Mouse (Mus musculus): ENCODE data around the gene Fam149b.
"Not testable (repeated sequence)": the region's sequence is repeated elsewhere in the genome, so short reads cannot be mapped to it uniquely, and the experiment has no call there.

Fam149b gene

GRCm38 (mm10) chr14:20347991-20348541 is at the start of gene Fam149b, which contains the start of gene Ecd:
TSS of gene Fam149b (plus strand) at chr14:20348162.
TSS of gene Ecd (minus strand) at chr14:20348121.
- DNase-seq: peak; percentile 96

DNA sequence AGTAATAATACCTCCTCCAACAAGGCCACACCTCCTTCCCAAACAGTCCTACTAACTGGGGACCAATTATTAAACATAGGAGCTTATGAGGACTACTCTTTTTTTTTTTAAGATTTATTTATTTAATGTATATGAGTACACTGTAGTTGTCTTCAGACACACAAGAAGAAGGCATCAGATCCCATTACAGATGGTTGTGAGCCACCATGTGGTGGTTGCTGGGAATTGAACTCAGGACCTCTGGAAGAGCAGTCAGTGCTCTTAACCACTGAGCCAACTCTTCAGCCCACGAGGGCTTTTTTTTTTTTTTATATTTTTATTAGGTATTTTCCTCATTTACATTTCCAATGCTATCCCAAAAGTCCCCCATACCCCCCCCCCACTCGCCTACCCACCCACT is 42.9 kb upstream of the Fam149b start:
- not testable (repeated sequence) for DNase-seq

DNA sequence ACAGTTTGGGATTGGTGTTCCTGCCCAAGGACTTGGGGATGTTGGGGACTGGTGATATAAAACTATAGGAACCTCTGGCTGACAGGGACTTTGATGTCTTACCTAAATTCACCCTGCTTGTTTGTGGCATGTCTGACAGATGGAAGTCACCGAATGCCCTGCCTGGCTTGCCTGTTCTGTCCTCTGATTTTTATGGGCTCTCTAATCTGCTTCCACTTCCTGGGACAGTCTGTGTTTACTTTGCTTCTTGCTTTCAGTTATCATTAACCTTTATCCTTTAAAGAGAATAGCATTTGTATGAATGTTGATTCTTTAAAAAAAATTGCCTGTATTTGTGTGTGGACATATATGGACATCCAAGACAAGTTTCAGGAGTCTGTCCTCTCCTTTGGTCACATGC is 32.8 kb upstream of the Fam149b start:
- no peak for DNase-seq

- peak; percentile 36 to 69 for DNase-seq
Measured at GRCm38 (mm10) chr14:20319420-20319819, 28.5 kb upstream of the Fam149b start.

- no peak for DNase-seq
Measured at GRCm38 (mm10) chr14:20324196-20324595, 23.8 kb upstream of the Fam149b start.

- peak in 1 of 2 experiments; percentile 15 for DNase-seq
Measured at GRCm38 (mm10) chr14:20328474-20328873, 19.5 kb upstream of the Fam149b start.

GRCm38 (mm10) chr14:20331316-20331715 is 16.6 kb upstream of the Fam149b start:
- DNase-seq: no peak

DNA sequence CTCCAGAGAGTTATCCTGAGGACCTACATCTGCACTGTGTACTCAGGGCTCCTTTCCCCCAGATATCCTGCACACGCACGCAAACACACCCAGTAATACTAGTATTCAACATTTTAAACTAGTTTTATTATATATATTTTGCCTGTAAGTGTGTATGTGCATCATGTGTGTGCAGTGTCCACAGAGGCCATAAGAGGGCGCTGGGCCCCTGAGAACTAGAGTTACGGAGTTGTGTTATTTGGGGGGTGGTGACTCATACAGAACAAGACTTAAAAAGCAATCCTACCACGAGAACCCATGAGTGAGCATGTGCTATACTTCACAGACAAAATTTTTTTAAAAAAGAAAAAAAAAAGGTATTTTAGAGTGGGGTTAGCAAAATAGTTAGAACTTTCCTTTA is 8.5 kb upstream of the Fam149b start:
- DNase-seq: no peak

DNA sequence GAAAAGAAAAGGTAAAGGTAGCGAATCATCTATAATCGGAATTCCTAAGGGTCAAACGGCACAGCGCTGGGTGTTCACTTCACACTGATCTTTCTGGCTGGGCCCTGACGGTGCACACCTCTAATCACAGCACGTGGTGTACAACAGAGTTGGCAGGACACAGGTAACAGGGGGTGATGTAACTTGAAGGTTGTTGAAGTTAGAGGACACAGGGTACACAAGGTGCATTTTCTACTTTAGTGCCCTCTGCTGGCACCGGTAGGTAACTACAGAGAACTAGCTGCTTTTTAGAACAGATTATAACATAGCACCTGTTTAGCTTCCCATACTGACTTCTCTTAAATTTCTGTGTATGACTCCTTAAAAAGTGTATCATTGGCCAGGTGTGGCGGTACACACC is 7.8 kb upstream of the Fam149b start:
- peak; percentile 26 to 39 for DNase-seq

- no peak for DNase-seq
Measured at GRCm38 (mm10) chr14:20340866-20341265, 7.1 kb upstream of the Fam149b start.

DNA sequence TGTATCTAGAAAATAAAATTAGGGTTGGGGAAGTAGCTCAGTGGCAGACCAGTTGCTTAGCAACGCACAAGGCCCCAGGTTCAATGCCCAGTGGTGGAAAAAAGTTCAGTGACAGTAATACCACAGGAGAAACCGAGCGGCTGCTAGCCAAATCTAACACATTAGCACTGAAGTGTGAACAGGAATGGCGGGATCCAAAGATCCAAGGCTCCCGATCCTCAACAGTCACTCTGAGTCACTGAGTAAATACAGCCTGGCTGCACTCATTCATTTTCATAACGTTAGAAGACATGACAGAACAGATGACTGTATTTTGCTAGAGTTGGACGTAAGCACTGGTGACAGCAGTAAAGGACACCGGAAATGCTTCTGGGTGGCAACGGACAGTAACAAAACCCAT is 2.1 kb upstream of the Fam149b start:
- no peak for DNase-seq

GRCm38 (mm10) chr14:20347441-20347990 is 446 bp upstream of the Fam149b start:
- DNase-seq: no peak

DNA sequence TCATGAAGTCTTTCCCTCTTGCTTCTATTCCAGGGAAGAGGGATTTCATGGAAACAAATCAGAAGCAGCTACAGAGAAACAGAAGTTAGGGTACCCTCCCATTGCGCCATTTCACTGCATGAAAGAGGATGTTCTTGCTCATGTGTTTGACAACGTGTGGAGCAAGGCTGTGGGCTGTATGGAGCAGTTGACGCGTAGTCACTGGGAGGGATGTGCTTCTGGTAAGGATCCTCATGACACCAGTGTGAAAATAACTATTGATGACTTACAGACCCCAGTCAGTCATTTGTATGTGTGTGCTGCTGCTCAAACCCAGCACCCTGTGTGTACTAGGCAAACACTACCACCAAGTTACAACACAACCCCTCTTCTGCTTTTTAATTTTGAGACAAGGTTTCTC is 15.3 kb downstream of the Fam149b start:
- DNase-seq: no peak

- DNase-seq: no peak
Measured at GRCm38 (mm10) chr14:20368271-20368670, 20.3 kb downstream of the Fam149b start.

GRCm38 (mm10) chr14:20370798-20371197 is 22.8 kb downstream of the Fam149b start:
- no peak for DNase-seq

- DNase-seq: no peak
Measured at GRCm38 (mm10) chr14:20371854-20372253, 23.9 kb downstream of the Fam149b start.

- DNase-seq: no peak
Measured at GRCm38 (mm10) chr14:20377112-20377521, 29.2 kb downstream of the Fam149b start.

- peak; percentile 48 to 59 for DNase-seq
Measured at GRCm38 (mm10) chr14:20378313-20379061, 30.5 kb downstream of the Fam149b start.

- DNase-seq: no peak
Measured at GRCm38 (mm10) chr14:20379087-20379640, 31.2 kb downstream of the Fam149b start.

- no peak for DNase-seq
Measured at GRCm38 (mm10) chr14:20379753-20380430, 31.9 kb downstream of the Fam149b start.

DNA sequence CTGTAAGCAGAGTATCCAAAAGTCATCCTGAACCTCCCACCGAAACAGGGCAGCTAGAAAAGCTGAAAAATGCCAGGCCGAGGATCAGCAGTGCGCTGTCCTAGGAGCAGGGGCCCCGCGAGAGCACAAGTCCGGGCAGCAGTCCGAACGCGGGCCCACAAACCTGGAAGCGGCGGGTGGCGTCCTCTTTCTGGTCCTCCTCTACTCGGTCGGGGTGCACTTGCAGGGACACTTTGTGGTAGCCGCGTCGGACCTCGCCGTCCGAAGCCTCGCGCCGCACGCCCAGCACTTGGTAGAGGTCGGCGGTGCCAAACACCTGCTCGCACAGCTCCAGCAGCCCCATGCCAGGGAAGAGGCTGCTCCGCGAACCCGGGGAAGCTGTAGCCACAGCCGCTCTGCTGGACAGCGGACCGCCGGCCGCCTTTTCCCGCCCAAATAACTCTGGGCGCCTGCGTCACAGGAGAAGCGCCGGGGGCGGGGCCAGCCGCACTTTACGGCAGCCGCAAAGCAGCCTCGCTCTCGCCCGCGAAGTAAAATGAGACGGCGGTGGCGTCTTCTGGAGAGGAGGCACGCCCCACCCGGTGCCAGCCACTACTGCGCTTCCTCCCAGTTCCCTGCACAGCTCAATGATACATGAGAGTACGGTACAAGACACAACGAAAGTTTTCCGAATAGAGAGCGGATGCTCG is 40.6 kb downstream of the Fam149b start, which contains the start of gene Dnajc9:
TSS of gene Dnajc9 (minus strand) at position 470 of the 689 bp plus-strand sequence.
- DNase-seq: peak; percentile 97

- no peak for DNase-seq
Measured at GRCm38 (mm10) chr14:20389446-20390079, 41.6 kb downstream of the Fam149b start.
